Mouse (Mus musculus): ENCODE results near the gene Gpd1.

DNA sequence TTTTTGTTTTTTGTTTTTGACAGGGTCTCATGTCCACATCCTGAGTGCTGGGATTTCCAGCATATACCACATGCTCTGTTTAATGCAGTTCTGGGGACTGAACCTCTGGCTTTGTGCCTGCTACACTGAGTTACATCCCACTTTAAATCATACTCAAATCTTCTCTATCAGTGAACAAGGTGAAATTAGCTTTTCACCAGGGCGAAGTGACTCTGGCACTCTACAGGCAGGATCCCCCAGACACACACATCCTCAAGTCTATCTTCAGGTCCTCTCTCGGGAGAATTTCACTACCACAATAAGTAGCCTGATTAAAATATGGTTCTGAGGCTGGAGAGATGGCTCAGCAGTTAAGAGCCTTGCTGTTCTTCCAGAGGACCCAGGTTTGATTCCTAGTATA is 9.2 kb downstream of the Gpd1 start:
- TF ChIP-seq CTCF (IDR thresholded peaks at IDR 0.05; ENCODE audit: borderline replicate concordance, insufficient read depth, low read depth, low read length) (no peak), POLR2A (IDR thresholded peaks at IDR 0.05; ENCODE audit: borderline replicate concordance, insufficient read depth, low read length) (no peak)
